Comparison of ENCODE assay signal across 8 mouse cellular contexts in the genomic region with DNA sequence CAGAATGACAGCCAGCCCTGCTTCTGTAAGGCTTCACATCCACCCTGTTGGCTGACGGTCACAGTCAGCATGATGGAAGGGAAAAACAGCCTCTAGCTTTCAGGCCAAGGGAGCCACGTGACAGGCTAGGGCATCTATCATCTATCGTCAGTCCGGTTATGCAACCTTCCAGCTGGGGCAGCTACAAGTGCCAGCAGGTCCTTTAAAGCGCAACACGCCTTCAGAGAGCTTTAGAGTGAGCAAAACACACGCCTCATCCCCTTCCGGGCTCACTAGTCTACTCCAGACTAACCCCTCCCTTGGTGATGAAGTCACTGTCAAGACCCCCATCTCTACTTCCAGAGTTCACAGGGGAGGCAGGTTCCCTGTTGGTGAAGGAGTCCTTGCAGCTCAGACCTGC. TPM values are rescaled to one million over a fixed set of nuclear protein-coding genes. Genes with fewer than 3 reads are reported as not detected.
DNase-seq lines count a peak whose midpoint lies in the region; ATAC-seq lines count a peak whose summit lies in the region.

No protein-coding gene starts in this region.

- no peak overlapping the region for H3K4me2 ChIP-seq in embryonic facial prominence, embryonic 13.5 days
- no peak overlapping the region for H3K4me2 ChIP-seq in stomach, embryonic 14.5 days (replicated peaks; ENCODE audit: low read depth, low read length)

- H3K9me3 ChIP-seq in embryonic facial prominence, embryonic 13.5 days = no peaks in the 10 kb centered on the region
- no peaks in the 10 kb centered on the region for H3K9me3 ChIP-seq in stomach, embryonic 14.5 days (ENCODE audit: control insufficient read depth, low read depth, low read length)

- peak; percentile 69; the same call in 1 of the 2 replicates for ATAC-seq in embryonic facial prominence, embryonic 13.5 days (ENCODE audit: insufficient number of reproducible peaks, insufficient read depth, low FRiP score, low TSS enrichment, low read depth)
- peak; percentile 80 for ATAC-seq in stomach, embryonic 14.5 days (ENCODE audit: insufficient number of reproducible peaks, insufficient read depth, low FRiP score, low read depth)
- no peak for ATAC-seq in cerebellum, adult (ENCODE audit: insufficient number of reproducible peaks, low FRiP score, low TSS enrichment)

- no peaks in the 10 kb centered on the region for H3K27me3 ChIP-seq in embryonic facial prominence, embryonic 13.5 days
- H3K27me3 ChIP-seq in stomach, embryonic 14.5 days (ENCODE audit: control insufficient read depth, insufficient read depth, low read length) = no peaks in the 10 kb centered on the region

- no peaks in the 10 kb centered on the region for H3K4me1 ChIP-seq in embryonic facial prominence, embryonic 13.5 days
- H3K4me1 ChIP-seq in stomach, embryonic 14.5 days (ENCODE audit: control insufficient read depth, insufficient read depth, low read length) = peaks cover 6% of the 10 kb centered on the region; the same call in 1 of the 2 replicates

- 0 out of 2 replicates have a peak overlapping the region, but pooled peaks have one; percentile 7 for H3K27ac ChIP-seq in embryonic facial prominence, embryonic 13.5 days
- H3K27ac ChIP-seq in stomach, embryonic 14.5 days (ENCODE audit: low read length) = 0 out of 2 replicates have a peak overlapping the region, but pooled peaks have one; percentile 11

- no peak overlapping the region for H3K9ac ChIP-seq in embryonic facial prominence, embryonic 13.5 days
- H3K9ac ChIP-seq in stomach, embryonic 14.5 days (replicated peaks; ENCODE audit: low read depth, low read length) = no peak overlapping the region

- H3K36me3 ChIP-seq in embryonic facial prominence, embryonic 13.5 days = no peaks in the 10 kb centered on the region
- H3K36me3 ChIP-seq in stomach, embryonic 14.5 days (ENCODE audit: control insufficient read depth, insufficient read depth, low read length) = no peaks in the 10 kb centered on the region; the same call in 1 of the 2 replicates

- peak; percentile 48 for DNase-seq in layer of hippocampus, adult 11-12 months (ENCODE audit: low spot score)
- DNase-seq in layer of hippocampus, postnatal 25 days (ENCODE audit: extremely low spot score in 1 of 2, low spot score in 1 of 2) = no peak
- peak; percentile 20 to 36 for DNase-seq in kidney, postnatal 4 days
- no peak for DNase-seq in c-Kit-positive CD71-positive TER-119-positive erythroid progenitor cells, embryonic 14.5 days (ENCODE audit: low spot score)
- DNase-seq in frontal cortex, postnatal 25 days (ENCODE audit: low spot score in 2 of 2) = no peak

- WGBS in embryonic facial prominence, embryonic 13.5 days = 72% methylated on average over 8 of the region's 8 CpGs
- 11% methylated on average over 8 of the region's 8 CpGs for WGBS in stomach, embryonic 14.5 days

- H3K4me3 ChIP-seq in embryonic facial prominence, embryonic 13.5 days = no peak overlapping the region
- no peak overlapping the region for H3K4me3 ChIP-seq in stomach, embryonic 14.5 days (ENCODE audit: low read depth, low read length)

RNA-seq across cellular contexts. Expression of gene Ripk4, which starts 11.7 kb away (rescaled TPM):
- under 1 TPM; 0.19 to 0.49 TPM for total RNA-seq in layer of hippocampus, postnatal 25 days (2021)
- polyA plus RNA-seq in embryonic facial prominence, embryonic 13.5 days (2015; fragmentation: Nextera tagmentation; extraction: Ambion mirVana) = 16.0 and 16.3 TPM in 2 replicates
- polyA plus RNA-seq in stomach, embryonic 14.5 days (2014; fragmentation: Nextera tagmentation; extraction: Ambion mirVana) = 24.7 and 25.3 TPM in 2 replicates

Comparison
In these comparisons a context has a peak if more than half of its experiments do, and no peak if none do; other contexts are left out.
1. DNase-seq: peak in layer of hippocampus, adult 11-12 months (single experiment) and kidney, postnatal 4 days (2 of 2); none in layer of hippocampus, postnatal 25 days (0 of 2), c-Kit-positive CD71-positive TER-119-positive erythroid progenitor cells, embryonic 14.5 days (single experiment) and frontal cortex, postnatal 25 days (0 of 2).